Mouse (Mus musculus) stomach, postnatal 0 days (tissue): ENCODE measurements at regions not wholly inside any gene's neighbourhood (a gene's known extent, or its start where the extent isn't known, plus 50 kb on each side); places are given as distances from the start of the nearest gene placed in this dataset.

Experiments
- CTCF ChIP-seq: IDR thresholded peaks from 2 replicates; pipeline ENCODE4 v1.5.1; 2016; ENCODE audit warnings: antibody characterized with exemption, low read depth, mild to moderate bottlenecking, moderate library complexity
- EP300 ChIP-seq: optimal IDR thresholded peaks from 2 replicates; pipeline ENCODE3; 2016; ENCODE audit warnings: antibody characterized with exemption

DNA sequence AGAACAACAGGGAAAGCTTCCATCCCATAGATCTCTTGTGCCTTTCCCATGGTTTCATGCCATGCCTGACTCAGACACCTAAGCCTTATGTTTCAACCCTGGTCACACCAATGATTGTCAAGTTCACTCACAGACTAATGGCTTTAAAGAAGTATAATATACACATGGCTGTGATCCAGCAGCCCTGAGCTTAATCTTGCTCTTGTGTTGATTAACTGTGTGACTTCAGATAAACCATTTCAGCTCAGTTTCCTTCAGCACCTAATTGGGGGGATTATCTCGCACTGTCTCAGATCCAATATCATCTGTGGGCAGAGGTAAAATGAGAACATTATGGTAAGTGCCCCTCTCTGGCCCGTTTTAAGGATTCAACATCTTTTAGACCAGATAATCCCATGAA lies 223.9 kb upstream of the Pard3b start:
- TF ChIP-seq CTCF (no peak), EP300 (no peak)
